Mouse (Mus musculus) hindbrain, embryonic 11.5 days (tissue): ENCODE data around the gene Ret. TPM values are rescaled to one million over a fixed set of nuclear protein-coding genes. Genes with fewer than 3 reads are reported as not detected.

ENCODE experiments used
- ATAC-seq: fragments of 200-750 bp; cut with Nextera tagmentation; 2 replicates; pipeline ENCODE4 v1.8.0; 2017; ENCODE audit warnings: mild to moderate bottlenecking, moderate TSS enrichment, moderate library complexity; ENCODE audit not compliant: low FRiP score
- DNase-seq: peaks from one replicate; pipeline ENCODE4 v3.0.0-alpha.2; 2015; ENCODE audit warnings: low spot score
- H3K27ac ChIP-seq: fragments of 300-500 bp; sonication (generic); 2 replicates; pipeline ENCODE4 v1.5.1; 2014; ENCODE audit warnings: mild to moderate bottlenecking, low read depth, low read length
- H3K27me3 ChIP-seq: fragments of 300-500 bp; sonication (generic); 2 replicates; pipeline ENCODE4 v1.6.1; 2014; ENCODE audit warnings: mild to moderate bottlenecking, low read length, moderate library complexity, mixed read lengths; ENCODE audit not compliant: control insufficient read depth, insufficient read depth
- H3K36me3 ChIP-seq: fragments of 300-500 bp; sonication (generic); 2 replicates; pipeline ENCODE4 v1.6.1; 2014; ENCODE audit warnings: mild to moderate bottlenecking, low read length, moderate library complexity, mixed read lengths; ENCODE audit not compliant: control insufficient read depth, insufficient read depth
- H3K4me1 ChIP-seq: fragments of 300-500 bp; sonication (generic); replicated peaks from 2 replicates; pipeline ENCODE4 v1.6.1; 2014; ENCODE audit warnings: low read length, mixed read lengths; ENCODE audit not compliant: control insufficient read depth, insufficient read depth
- H3K4me2 ChIP-seq: fragments of 300-500 bp; sonication (generic); replicated peaks from 2 replicates; pipeline ENCODE4 v1.6.1; 2014; ENCODE audit warnings: mild to moderate bottlenecking, low read depth, low read length
- H3K4me3 ChIP-seq: fragments of 300-500 bp; sonication (generic); 2 replicates; pipeline ENCODE4 v1.5.1; 2014; ENCODE audit warnings: low read depth, low read length
- H3K9ac ChIP-seq: fragments of 300-500 bp; sonication (generic); 2 replicates; pipeline ENCODE4 v1.6.1; 2014; ENCODE audit warnings: low read depth, low read length
- H3K9me3 ChIP-seq: fragments of 300-500 bp; sonication (generic); 2 replicates; pipeline ENCODE4 v1.6.1; 2016; ENCODE audit warnings: low read length; ENCODE audit not compliant: control insufficient read depth
- WGBS: fragments of 180-500 bp; shearing (Covaris S2); extraction: QIAGEN DNeasy Blood & Tissue Kit; methylation state at CpG from one replicate; pipeline ENCODE4 v1.1.7; 2014; 5-methylcytosine and 5-hydroxymethylcytosine counted together
- polyA plus RNA-seq: library from polyadenylated mRNA; unstranded; fragments of >200 nt; fragmentation: Nextera tagmentation; extraction: Ambion mirVana; gene quantifications from 2 replicates; pipeline ENCODE4 v1.2.1, GENCODE M21; 2014

The Ret gene
- polyA plus RNA-seq, 1 experiment from 2014 or later, result 4.2 TPM

GRCm38 (mm10) chr6:118168106-118168505, 29.4 kb downstream of the Ret start:
- Histone ChIP-seq H3K9me3 (no peaks in the 10 kb centered on the region), H3K9ac (no peak overlapping the region), H3K4me1 (no peaks in the 10 kb centered on the region), H3K27me3 (no peaks in the 10 kb centered on the region), H3K36me3 (no peaks in the 10 kb centered on the region), H3K27ac (no peak overlapping the region), H3K4me3 (no peak overlapping the region), H3K4me2 (no peak overlapping the region)
- ATAC-seq (no peak), DNase-seq (no peak)
- 88% methylated on average over 14 of the region's 14 CpGs for WGBS

GRCm38 (mm10) chr6:118167013-118167412, 30.5 kb downstream of the Ret start:
- ATAC-seq (no peak), DNase-seq (no peak)
- H3K27me3 ChIP-seq, result no peaks in the 10 kb centered on the region
- H3K9me3 ChIP-seq, result no peaks in the 10 kb centered on the region
- H3K4me3 ChIP-seq, result no peak overlapping the region
- no peak overlapping the region for H3K27ac ChIP-seq
- H3K4me2 ChIP-seq, result no peak overlapping the region
- no peak overlapping the region for H3K9ac ChIP-seq
- H3K36me3 ChIP-seq, result no peaks in the 10 kb centered on the region
- no peaks in the 10 kb centered on the region for H3K4me1 ChIP-seq
- WGBS, result 95% methylated on average over 9 of the region's 9 CpGs

GRCm38 (mm10) chr6:118165516-118165915, 32.0 kb downstream of the Ret start:
- no peak for DNase-seq
- 85% methylated on average over 1 of the region's 1 CpGs for WGBS
- no peaks in the 10 kb centered on the region for H3K9me3 ChIP-seq
- H3K36me3 ChIP-seq, result no peaks in the 10 kb centered on the region
- no peak for ATAC-seq
- no peaks in the 10 kb centered on the region for H3K27me3 ChIP-seq
- no peak overlapping the region for H3K4me2 ChIP-seq
- H3K4me3 ChIP-seq, result no peak overlapping the region
- no peak overlapping the region for H3K9ac ChIP-seq
- H3K27ac ChIP-seq, result no peak overlapping the region
- no peaks in the 10 kb centered on the region for H3K4me1 ChIP-seq

GRCm38 (mm10) chr6:118164691-118165090, 32.8 kb downstream of the Ret start:
- no peak overlapping the region for H3K27ac ChIP-seq
- no peak overlapping the region for H3K4me3 ChIP-seq
- H3K27me3 ChIP-seq, result no peaks in the 10 kb centered on the region
- H3K9me3 ChIP-seq, result no peaks in the 10 kb centered on the region
- H3K9ac ChIP-seq, result no peak overlapping the region
- no peaks in the 10 kb centered on the region for H3K36me3 ChIP-seq
- H3K4me1 ChIP-seq, result no peaks in the 10 kb centered on the region
- no peak for ATAC-seq
- WGBS, result 74% methylated on average over 8 of the region's 8 CpGs
- no peak for DNase-seq
- H3K4me2 ChIP-seq, result no peak overlapping the region

- ATAC-seq (no peak), DNase-seq (no peak)
- Histone ChIP-seq H3K4me3 (no peak overlapping the region), H3K9me3 (no peaks in the 10 kb centered on the region), H3K4me2 (no peak overlapping the region), H3K27ac (no peak overlapping the region), H3K4me1 (no peaks in the 10 kb centered on the region), H3K9ac (no peak overlapping the region), H3K27me3 (no peaks in the 10 kb centered on the region), H3K36me3 (no peaks in the 10 kb centered on the region)
- WGBS, result 96% methylated on average over 2 of the region's 2 CpGs
Measured at GRCm38 (mm10) chr6:118163086-118163485, 34.4 kb downstream of the Ret start.

- H3K9ac ChIP-seq, result no peak overlapping the region
- no peak for DNase-seq
- no peaks in the 10 kb centered on the region for H3K36me3 ChIP-seq
- no peak overlapping the region for H3K27ac ChIP-seq
- no peaks in the 10 kb centered on the region for H3K27me3 ChIP-seq
- H3K4me2 ChIP-seq, result no peak overlapping the region
- WGBS, result 90% methylated on average over 12 of the region's 12 CpGs
- no peaks in the 10 kb centered on the region for H3K4me1 ChIP-seq
- H3K9me3 ChIP-seq, result no peaks in the 10 kb centered on the region
- no peak for ATAC-seq
- no peak overlapping the region for H3K4me3 ChIP-seq
Measured at GRCm38 (mm10) chr6:118162457-118163082, 34.9 kb downstream of the Ret start.

- DNase-seq (no peak), ATAC-seq (no peak)
- no peaks in the 10 kb centered on the region for H3K36me3 ChIP-seq
- H3K27ac ChIP-seq, result no peak overlapping the region
- no peak overlapping the region for H3K4me2 ChIP-seq
- 72% methylated on average over 5 of the region's 5 CpGs for WGBS
- no peak overlapping the region for H3K9ac ChIP-seq
- H3K4me1 ChIP-seq, result no peaks in the 10 kb centered on the region
- no peaks in the 10 kb centered on the region for H3K9me3 ChIP-seq
- no peak overlapping the region for H3K4me3 ChIP-seq
- H3K27me3 ChIP-seq, result no peaks in the 10 kb centered on the region
Measured at GRCm38 (mm10) chr6:118153091-118153490, 44.4 kb downstream of the Ret start.

GRCm38 (mm10) chr6:118150988-118151387, 46.5 kb downstream of the Ret start:
- Histone ChIP-seq H3K9ac (no peak overlapping the region), H3K27ac (no peak overlapping the region), H3K9me3 (no peaks in the 10 kb centered on the region), H3K4me1 (no peaks in the 10 kb centered on the region), H3K27me3 (no peaks in the 10 kb centered on the region), H3K4me2 (no peak overlapping the region), H3K36me3 (no peaks in the 10 kb centered on the region), H3K4me3 (no peak overlapping the region)
- 81% methylated on average over 8 of the region's 8 CpGs for WGBS
- no peak for DNase-seq
- no peak for ATAC-seq

GRCm38 (mm10) chr6:118150538-118150937, 47.0 kb downstream of the Ret start:
- 79% methylated on average over 2 of the region's 2 CpGs for WGBS
- no peak for ATAC-seq
- H3K27ac ChIP-seq, result no peak overlapping the region

More at GRCm38 (mm10) chr6:118150538-118150937, 47.0 kb downstream of the Ret start:
- Histone ChIP-seq H3K4me2 (no peak overlapping the region), H3K4me1 (no peaks in the 10 kb centered on the region), H3K9ac (no peak overlapping the region), H3K9me3 (no peaks in the 10 kb centered on the region), H3K36me3 (no peaks in the 10 kb centered on the region), H3K4me3 (no peak overlapping the region), H3K27me3 (no peaks in the 10 kb centered on the region)
- no peak for DNase-seq
